Mouse (Mus musculus): ENCODE measurements at regions not wholly inside any gene's neighbourhood (a gene's known extent, or its start where the extent isn't known, plus 50 kb on each side); places are given as distances from the start of the nearest gene placed in this dataset.

DNA sequence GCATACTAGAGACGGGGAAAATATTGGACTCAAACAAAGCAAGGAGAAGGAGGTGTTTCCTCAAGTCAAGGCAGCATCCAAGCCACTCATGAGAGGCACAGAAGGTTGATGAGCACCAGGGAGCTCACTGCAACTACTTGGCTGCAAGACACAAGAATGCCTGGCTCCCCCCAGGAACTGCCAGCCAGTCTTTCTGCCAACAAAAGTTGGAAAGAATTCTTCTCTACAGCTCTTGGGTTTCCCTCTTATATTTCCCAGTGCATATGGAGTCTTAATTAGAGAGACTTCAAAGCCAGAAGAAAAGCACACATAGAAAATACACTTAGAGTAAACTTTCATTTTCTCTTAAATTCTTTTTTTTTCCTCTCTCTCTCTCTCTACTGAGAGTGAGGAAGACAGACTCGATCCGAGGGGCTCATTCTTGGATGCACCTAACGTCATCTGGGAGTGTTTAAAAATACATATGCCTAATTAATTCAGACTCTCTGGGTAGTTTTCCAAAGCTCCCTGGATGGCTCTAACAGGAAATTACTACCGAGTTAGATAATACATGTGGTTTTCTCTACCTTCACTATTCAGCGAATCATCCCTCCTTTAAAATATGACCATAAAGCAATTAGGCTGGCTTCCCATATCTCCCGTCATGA, 222.7 kb downstream of the Fam84b start:
- DNase-seq (ENCODE audit: low spot score), result no peak

GRCm38 (mm10) chr15:60618801-60619200, 234.8 kb downstream of the Fam84b start:
- no peak for DNase-seq (ENCODE audit: low spot score)

DNA sequence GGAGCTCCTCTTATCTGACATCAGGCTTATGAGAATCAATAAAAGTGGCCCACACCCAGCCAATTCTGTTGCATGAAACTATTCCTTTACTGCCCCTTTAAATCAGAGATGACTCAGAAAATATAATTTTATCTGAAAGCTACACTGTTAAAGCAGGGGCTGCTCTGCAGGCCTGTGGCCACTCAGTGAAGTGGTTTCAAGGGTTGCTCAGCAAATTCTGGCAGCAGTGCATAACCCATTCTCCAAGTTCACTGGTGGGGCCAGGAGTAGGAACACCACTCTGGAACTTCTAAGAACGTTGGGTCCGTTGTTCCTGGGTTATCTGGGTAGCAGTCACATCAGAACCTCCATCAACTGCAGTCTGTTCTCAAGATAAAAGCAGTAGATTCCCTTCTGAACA, 236.2 kb downstream of the Fam84b start:
- no peak for DNase-seq (ENCODE audit: low spot score)

GRCm38 (mm10) chr15:60601885-60602284, 251.7 kb downstream of the Fam84b start:
- no peak for DNase-seq (ENCODE audit: low spot score)

DNA sequence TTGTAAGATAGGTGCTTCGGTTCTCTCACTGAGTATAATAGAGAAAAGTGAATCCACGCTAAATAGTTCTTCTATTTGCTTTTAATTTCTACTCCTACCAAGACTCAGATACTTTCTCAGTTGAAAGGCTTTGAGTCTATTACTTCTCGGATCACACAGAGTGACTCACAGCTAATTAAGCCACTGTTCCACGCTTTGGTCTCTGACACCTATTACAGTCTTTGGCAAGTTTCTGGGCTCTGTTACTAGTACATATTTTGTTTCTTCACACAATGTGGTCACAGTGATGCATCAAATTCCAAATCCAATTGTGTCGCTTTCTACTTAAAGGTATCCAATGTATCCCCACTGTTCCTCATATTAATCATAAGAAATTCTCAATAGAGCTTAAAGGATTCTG, 276.5 kb downstream of the Fam84b start:
- DNase-seq (ENCODE audit: low spot score), result no peak

GRCm38 (mm10) chr15:60566267-60566666, 287.3 kb downstream of the Fam84b start:
- DNase-seq (ENCODE audit: low spot score), result no peak

GRCm38 (mm10) chr15:60565017-60565416, 288.6 kb downstream of the Fam84b start:
- no peak for DNase-seq (ENCODE audit: low spot score)

DNA sequence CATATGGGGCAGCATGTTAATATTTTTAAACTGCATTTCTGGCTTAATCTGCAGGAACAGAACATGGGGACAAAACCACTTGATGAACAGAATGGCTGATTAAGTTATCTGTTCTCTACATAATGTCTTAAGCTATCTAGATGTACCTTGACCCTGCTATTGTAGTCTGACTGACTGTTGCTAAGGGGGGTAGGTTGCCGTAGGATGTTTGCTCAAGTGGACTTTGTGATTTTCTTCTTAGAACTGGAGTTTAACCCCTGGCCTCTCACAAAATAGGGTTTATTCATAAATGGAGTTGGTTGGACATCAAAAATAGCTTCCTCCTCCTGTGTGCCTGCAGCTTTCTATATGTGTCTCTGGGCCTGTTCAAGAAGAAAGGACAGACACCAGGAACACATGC, 292.9 kb downstream of the Fam84b start:
- DNase-seq (ENCODE audit: low spot score), result no peak

- DNase-seq (ENCODE audit: low spot score), result no peak
These were observed 297.9 kb downstream of the Fam84b start for GRCm38 (mm10) chr15:60555691-60556090.

DNA sequence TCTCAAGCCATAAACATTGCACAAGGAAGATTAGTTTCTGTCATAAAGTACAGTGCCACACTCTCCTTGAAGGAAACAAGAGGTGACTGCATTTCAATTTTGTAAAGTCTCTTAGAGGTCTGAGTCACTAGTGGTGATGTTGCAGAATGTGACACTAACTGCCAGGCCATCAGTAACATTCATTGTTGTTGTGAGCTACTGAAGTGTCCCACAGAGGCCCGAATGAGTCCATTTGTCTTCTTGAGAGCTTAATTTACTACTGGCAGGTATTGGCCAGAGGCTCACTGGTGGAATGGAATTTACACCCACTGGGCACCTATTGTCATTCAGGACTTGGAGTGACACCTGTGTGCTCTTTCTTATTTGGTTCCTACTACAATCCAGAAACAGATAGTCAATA, 299.0 kb downstream of the Fam84b start:
- no peak for DNase-seq (ENCODE audit: low spot score)

GRCm38 (mm10) chr15:60548045-60548444, 305.5 kb downstream of the Fam84b start:
- DNase-seq (ENCODE audit: low spot score), result no peak

DNA sequence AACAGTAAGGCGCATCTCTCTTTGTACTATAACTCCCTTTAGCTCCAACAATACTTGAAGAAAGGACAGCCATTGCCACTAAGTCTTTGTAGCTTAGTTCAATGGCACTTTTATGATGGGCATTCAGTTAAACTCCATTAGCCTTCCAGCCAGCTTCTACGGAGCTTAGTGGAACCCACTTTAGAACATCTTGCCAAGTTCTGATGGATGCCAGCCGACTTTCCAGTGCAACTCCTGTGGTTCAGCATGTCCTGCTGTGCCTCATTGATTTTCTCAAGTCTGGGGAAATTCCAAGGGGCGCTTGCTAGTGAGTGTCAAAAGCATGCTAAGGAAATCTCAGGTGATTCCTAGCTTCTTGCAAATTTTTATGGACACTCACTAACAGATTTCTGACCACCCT, 316.4 kb downstream of the Fam84b start:
- no peak for DNase-seq (ENCODE audit: low spot score)

DNA sequence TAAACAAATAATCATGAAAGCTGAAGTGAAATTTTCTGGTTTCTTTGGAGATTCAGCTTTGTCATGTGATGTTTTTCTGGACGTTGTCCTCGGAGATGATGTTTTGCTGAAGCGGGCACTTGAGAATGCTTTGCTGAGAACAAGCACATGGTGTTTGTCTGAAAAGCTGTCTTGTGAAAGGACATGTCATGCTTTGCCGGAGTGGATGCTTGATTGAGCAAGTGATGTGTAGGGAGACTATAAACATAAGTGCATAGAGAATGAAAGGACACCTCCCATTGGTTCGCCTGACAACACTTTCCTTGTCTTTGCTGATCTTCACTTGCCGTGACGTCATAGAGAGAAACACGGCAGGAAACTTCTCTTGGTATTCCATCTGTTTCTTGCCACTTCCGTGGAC, 318.9 kb downstream of the Fam84b start:
- no peak for DNase-seq (ENCODE audit: low spot score)

DNA sequence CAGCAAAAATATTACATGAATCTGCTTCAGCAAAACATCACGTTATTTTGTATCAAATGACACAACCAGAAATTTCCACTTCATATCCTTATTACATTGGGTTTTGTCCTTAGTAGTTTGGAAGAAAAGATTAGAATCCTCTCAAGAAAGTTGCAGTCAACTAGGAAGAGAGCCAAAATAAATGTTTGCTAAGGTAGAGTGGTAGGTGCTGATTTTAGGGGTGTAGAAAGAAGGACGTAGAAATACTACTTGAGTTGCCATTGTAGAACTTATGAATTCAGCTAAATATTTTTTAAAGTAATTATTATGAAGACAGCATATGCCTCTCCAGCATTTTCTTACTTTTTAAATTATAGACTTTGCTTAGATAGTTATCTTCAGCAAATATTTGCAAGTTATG, 336.8 kb downstream of the Fam84b start:
- no peak for DNase-seq (ENCODE audit: low spot score)

GRCm38 (mm10) chr15:60476755-60477310, 376.7 kb downstream of the Fam84b start:
- DNase-seq (ENCODE audit: low spot score), result no peak

GRCm38 (mm10) chr15:60475086-60475485, 378.5 kb downstream of the Fam84b start:
- no peak for DNase-seq (ENCODE audit: low spot score)

- DNase-seq (ENCODE audit: low spot score), result no peak
These were observed 415.5 kb upstream of the 4933412E24Rik start for GRCm38 (mm10) chr15:60431916-60432315.

DNA sequence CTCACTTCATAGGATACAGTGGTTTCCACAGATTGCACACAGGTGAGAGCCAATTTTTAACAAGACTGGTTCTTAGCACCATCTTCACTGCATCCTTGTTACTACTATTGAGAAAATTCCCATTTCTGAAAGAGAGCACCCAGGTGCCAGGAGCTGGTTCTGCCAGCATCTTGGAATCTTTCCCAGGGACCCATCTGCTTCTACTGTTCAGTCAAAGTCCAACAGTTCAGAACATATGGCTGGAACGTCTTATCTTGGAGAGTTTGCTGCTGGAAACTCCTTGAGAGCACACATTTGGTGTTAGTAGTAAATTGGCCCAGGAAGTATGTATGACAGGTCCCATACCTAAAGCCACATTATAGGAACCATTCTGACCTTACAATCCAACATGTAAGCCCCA, 402.7 kb upstream of the 4933412E24Rik start:
- DNase-seq (ENCODE audit: low spot score), result no peak

DNA sequence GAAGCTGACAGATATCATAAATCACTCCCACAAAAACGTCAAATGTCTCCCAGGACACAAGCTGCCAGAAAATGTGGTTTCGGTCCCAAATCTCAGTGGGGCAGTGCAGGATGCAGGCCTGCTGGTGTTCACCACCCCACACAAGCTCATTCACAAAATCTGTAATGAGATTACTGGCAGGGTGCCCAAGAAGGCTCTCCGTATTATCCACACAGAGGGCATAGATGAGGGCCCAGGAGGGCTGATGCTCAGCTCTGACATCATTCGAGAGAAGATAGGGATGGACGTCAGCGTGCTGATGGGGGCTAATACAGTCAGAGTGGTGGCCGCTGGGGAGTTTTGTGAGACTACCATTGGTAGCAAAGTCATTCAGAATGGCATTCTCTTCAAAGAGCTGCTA, 375.9 kb upstream of the 4933412E24Rik start:
- DNase-seq (ENCODE audit: low spot score), result no peak

- DNase-seq (ENCODE audit: low spot score), result no peak
These were observed 373.9 kb upstream of the 4933412E24Rik start for GRCm38 (mm10) chr15:60390336-60390735.

DNA sequence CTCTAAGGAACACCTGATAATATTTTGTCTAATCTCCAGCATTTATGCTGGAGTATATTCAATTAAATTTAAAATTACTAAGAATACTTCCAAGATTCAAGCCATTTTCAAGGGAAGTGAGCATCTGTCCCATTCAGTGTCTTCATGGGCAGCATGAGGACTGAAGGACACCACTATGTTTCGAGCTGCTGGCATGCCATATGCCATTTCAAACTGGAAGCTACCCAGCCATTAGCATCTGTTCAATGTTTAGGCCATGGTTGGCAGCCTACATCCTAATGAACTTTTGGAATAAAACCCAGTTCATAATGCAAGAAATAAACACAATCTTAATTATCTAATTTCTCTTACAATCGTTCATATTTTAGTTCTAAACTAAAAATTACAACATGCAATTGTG, 371.5 kb upstream of the 4933412E24Rik start:
- DNase-seq (ENCODE audit: low spot score), result no peak
